Comparison of ENCODE assay signal across 13 mouse cellular contexts in the genomic region with DNA sequence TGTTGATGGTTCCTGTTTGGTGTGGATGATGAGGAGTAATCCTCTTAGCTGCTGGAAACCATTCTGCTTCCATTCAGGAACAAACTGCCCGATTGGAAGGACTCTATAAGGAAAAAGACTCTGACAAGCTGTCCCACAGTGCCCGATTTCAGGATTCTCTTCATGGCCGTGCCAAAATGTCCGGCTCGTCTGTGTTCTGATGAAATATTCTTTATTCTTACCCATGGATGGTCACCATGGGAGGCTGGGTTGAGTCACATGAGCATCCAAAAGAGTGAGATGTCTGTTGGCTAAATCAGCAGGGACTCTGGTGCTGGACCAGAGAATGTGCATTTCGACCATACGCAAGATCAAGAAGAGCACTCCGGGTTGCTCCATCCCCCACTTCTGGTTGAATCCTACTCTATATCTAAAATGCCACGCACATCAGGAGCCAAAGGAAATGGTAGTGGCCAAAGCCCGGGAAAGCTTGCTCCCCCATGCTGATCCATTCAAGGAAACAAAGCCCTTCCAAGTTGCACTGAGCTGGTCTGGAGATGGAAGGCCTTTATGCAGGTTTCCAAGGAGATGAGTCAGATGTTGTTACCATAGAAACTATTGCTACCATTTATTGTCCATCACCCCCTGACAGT.
DNase-seq lines count a peak whose midpoint lies in the region; ATAC-seq lines count a peak whose summit lies in the region.
"Had no signal": no experiment of that assay in that cellular context is flagged by ENCODE, and none has a peak within 500 bp of the region (broad histone marks: within the 10 kb centered on the region; RNA-seq: fewer than 3 reads in every experiment).

No protein-coding gene starts in this region.

- H3K27ac ChIP-seq in forebrain, embryonic 16.5 days (ENCODE audit: low read length), result no peak overlapping the region
- 0 out of 2 replicates have a peak overlapping the region, but pooled peaks have one; percentile 25 for H3K27ac ChIP-seq in midbrain, embryonic 13.5 days
- H3K27ac ChIP-seq in intestine, embryonic 16.5 days (ENCODE audit: low read length), result no peak overlapping the region

- ATAC-seq in forebrain, embryonic 16.5 days, result peak; percentile 81
- peak; percentile 94 for ATAC-seq in midbrain, embryonic 13.5 days
- no peak for ATAC-seq in intestine, embryonic 16.5 days
- ATAC-seq: CD4-positive, CD25-positive, alpha-beta regulatory T cell, adult 4 months had no signal

- peak; percentile 20 for DNase-seq in ES-CJ7 (ENCODE audit: low read depth, low spot score)
- peak; percentile 49 for DNase-seq in cerebellum, adult 9-11 months
- no peak for DNase-seq in adrenal gland, postnatal 36 days
- no peak for DNase-seq in layer of hippocampus, adult 8-10 months (ENCODE audit: low spot score in 2 of 2)
- DNase-seq in urinary bladder, postnatal 14 days (ENCODE audit: low spot score), result no peak
- DNase-seq: adrenal gland, postnatal 14 days; heart, postnatal 14 days; kidney, postnatal 14 days had no signal

- H3K9ac ChIP-seq in forebrain, embryonic 16.5 days (replicated peaks; ENCODE audit: low read depth, low read length), result no peak overlapping the region
- H3K9ac ChIP-seq in midbrain, embryonic 13.5 days (replicated peaks), result no peak overlapping the region
- no peak overlapping the region for H3K9ac ChIP-seq in intestine, embryonic 16.5 days (ENCODE audit: low read depth, low read length)

- no peak overlapping the region for H3K4me3 ChIP-seq in forebrain, embryonic 16.5 days (replicated peaks; ENCODE audit: low read length)
- H3K4me3 ChIP-seq in midbrain, embryonic 13.5 days (replicated peaks), result no peak overlapping the region
- no peak overlapping the region for H3K4me3 ChIP-seq in intestine, embryonic 16.5 days (ENCODE audit: low read length)
- H3K4me3 ChIP-seq: megakaryocyte, embryonic 14.5 days had no signal

- no peaks in the 10 kb centered on the region for H3K9me3 ChIP-seq in forebrain, embryonic 16.5 days (ENCODE audit: control insufficient read depth, low read length)
- H3K9me3 ChIP-seq in midbrain, embryonic 13.5 days, result no peaks in the 10 kb centered on the region
- no peaks in the 10 kb centered on the region for H3K9me3 ChIP-seq in intestine, embryonic 16.5 days (ENCODE audit: control insufficient read depth, low read length)

- H3K4me1 ChIP-seq in forebrain, embryonic 16.5 days (replicated peaks; ENCODE audit: control insufficient read depth, insufficient read depth, low read length), result peaks cover 4% of the 10 kb centered on the region
- H3K4me1 ChIP-seq in midbrain, embryonic 13.5 days (replicated peaks), result peaks cover 24% of the 10 kb centered on the region
- H3K4me1 ChIP-seq in intestine, embryonic 16.5 days (ENCODE audit: control insufficient read depth, insufficient read depth, low read length), result 0 out of 2 replicates have a peak, but pooled peaks cover 3% of the 10 kb centered on the region

- no peaks in the 10 kb centered on the region for H3K27me3 ChIP-seq in forebrain, embryonic 16.5 days (replicated peaks; ENCODE audit: control insufficient read depth, insufficient read depth, low read length)
- peaks cover 46% of the 10 kb centered on the region for H3K27me3 ChIP-seq in midbrain, embryonic 13.5 days
- no peaks in the 10 kb centered on the region for H3K27me3 ChIP-seq in intestine, embryonic 16.5 days (replicated peaks; ENCODE audit: control insufficient read depth, insufficient read depth, low read length)
- H3K27me3 ChIP-seq: megakaryocyte, embryonic 14.5 days had no signal

- H3K36me3 ChIP-seq in forebrain, embryonic 16.5 days (ENCODE audit: control insufficient read depth, insufficient read depth), result no peaks in the 10 kb centered on the region
- H3K36me3 ChIP-seq in midbrain, embryonic 13.5 days, result no peaks in the 10 kb centered on the region
- H3K36me3 ChIP-seq in intestine, embryonic 16.5 days (ENCODE audit: control insufficient read depth, insufficient read depth, low read length), result no peaks in the 10 kb centered on the region

- 37% methylated on average over 10 of the region's 10 CpGs for WGBS in forebrain, embryonic 16.5 days
- WGBS in midbrain, embryonic 13.5 days, result 22% methylated on average over 10 of the region's 10 CpGs
- 85% methylated on average over 10 of the region's 10 CpGs for WGBS in intestine, embryonic 16.5 days

- no peak overlapping the region for H3K4me2 ChIP-seq in forebrain, embryonic 16.5 days (ENCODE audit: low read length)
- H3K4me2 ChIP-seq in midbrain, embryonic 13.5 days (replicated peaks), result peak overlapping the region; percentile 3
- H3K4me2 ChIP-seq in intestine, embryonic 16.5 days (ENCODE audit: low read depth, low read length), result no peak overlapping the region

Comparison
In these comparisons a context has a peak if more than half of its experiments do, and no peak if none do; other contexts are left out.
1. DNase-seq: peak in ES-CJ7 (single experiment) and cerebellum, adult 9-11 months (single experiment); none in adrenal gland, postnatal 36 days (0 of 2), layer of hippocampus, adult 8-10 months (0 of 2) and urinary bladder, postnatal 14 days (single experiment).